Mouse (Mus musculus) lung, embryonic 16.5 days (tissue): ENCODE measurements around the gene Sh2b2. TPM values are rescaled to one million over a fixed set of nuclear protein-coding genes. Genes with fewer than 3 reads are reported as not detected.

ENCODE experiments used
- ATAC-seq: fragments of 200-750 bp; cut with Nextera tagmentation; 2 replicates; pipeline ENCODE4 v1.8.0; 2017; ENCODE audit warnings: low read depth, mild to moderate bottlenecking, moderate library complexity
- H3K27ac ChIP-seq: fragments of 300-500 bp; sonication (generic); 2 replicates; pipeline ENCODE4 v1.5.1; 2014; ENCODE audit warnings: mild to moderate bottlenecking, control low read depth, low read length
- H3K27me3 ChIP-seq: fragments of 300-500 bp; sonication (generic); 2 replicates; pipeline ENCODE4 v1.6.1; 2014; ENCODE audit warnings: low read depth, low read length, mixed read lengths; ENCODE audit not compliant: control insufficient read depth, insufficient read depth
- H3K36me3 ChIP-seq: fragments of 300-500 bp; sonication (generic); 2 replicates; pipeline ENCODE4 v1.6.1; 2014; ENCODE audit warnings: low read length; ENCODE audit not compliant: control insufficient read depth, insufficient read depth
- H3K4me1 ChIP-seq: fragments of 300-500 bp; sonication (generic); replicated peaks from 2 replicates; pipeline ENCODE4 v1.6.1; 2014; ENCODE audit warnings: low read length, mixed read lengths; ENCODE audit not compliant: control insufficient read depth, insufficient read depth
- H3K4me2 ChIP-seq: fragments of 300-500 bp; sonication (generic); 2 replicates; pipeline ENCODE4 v1.6.1; 2014; ENCODE audit warnings: low read depth, low read length, control low read depth
- H3K4me3 ChIP-seq: fragments of 300-500 bp; sonication (generic); 2 replicates; pipeline ENCODE4 v1.5.1; 2014; ENCODE audit warnings: mild to moderate bottlenecking, low read length, control low read depth
- H3K9ac ChIP-seq: fragments of 300-500 bp; sonication (generic); 2 replicates; pipeline ENCODE4 v1.6.1; 2014; ENCODE audit warnings: low read length, control low read depth
- H3K9me3 ChIP-seq: fragments of 300-500 bp; sonication (generic); 2 replicates; pipeline ENCODE4 v1.6.1; 2016; ENCODE audit warnings: low read length; ENCODE audit not compliant: control insufficient read depth
- WGBS: fragments of 180-500 bp; shearing (Covaris S2); extraction: QIAGEN DNeasy Blood & Tissue Kit; methylation state at CpG from one replicate; pipeline ENCODE4 v1.1.7; 2014; 5-methylcytosine and 5-hydroxymethylcytosine counted together
- polyA plus RNA-seq: library from polyadenylated mRNA; unstranded; fragments of >200 nt; fragmentation: Nextera tagmentation; extraction: Ambion mirVana; gene quantifications from 2 replicates; pipeline ENCODE4 v1.2.1, GENCODE M21; 2015

Sh2b2 gene
- polyA plus RNA-seq, 1 experiment from 2014 or later = 3.8 TPM

GRCm38 (mm10) chr5:136179594-136179993 lies 66.8 kb downstream of the Sh2b2 start:
- ATAC-seq = no peak
- Histone ChIP-seq H3K27ac (no peak overlapping the region), H3K36me3 (peaks cover 23% of the 10 kb centered on the region)

GRCm38 (mm10) chr5:136173606-136174463 lies 72.5 kb downstream of the Sh2b2 start:
- WGBS = 13% methylated on average over 9 of the region's 9 CpGs
- H3K9me3 ChIP-seq = no peaks in the 10 kb centered on the region
- no peak overlapping the region for H3K4me3 ChIP-seq
- H3K4me1 ChIP-seq = peaks cover 23% of the 10 kb centered on the region
- peaks cover 6% of the 10 kb centered on the region for H3K36me3 ChIP-seq
- peak; percentile 71 for ATAC-seq
- no peak overlapping the region for H3K9ac ChIP-seq
- H3K4me2 ChIP-seq = 0 out of 2 replicates have a peak overlapping the region, but pooled peaks have one; percentile 5
- H3K27me3 ChIP-seq = no peaks in the 10 kb centered on the region
- H3K27ac ChIP-seq = peak overlapping the region; percentile 92

More at GRCm38 (mm10) chr5:136179594-136179993, 66.8 kb downstream of the Sh2b2 start:
- 67% methylated on average over 5 of the region's 5 CpGs for WGBS
- H3K4me2 ChIP-seq = no peak overlapping the region
- no peak overlapping the region for H3K4me3 ChIP-seq
- no peaks in the 10 kb centered on the region for H3K4me1 ChIP-seq
- no peaks in the 10 kb centered on the region for H3K9me3 ChIP-seq
- no peaks in the 10 kb centered on the region for H3K27me3 ChIP-seq
- H3K9ac ChIP-seq = no peak overlapping the region

- H3K27ac ChIP-seq = peak overlapping the region; percentile 92
- H3K4me2 ChIP-seq = no peak overlapping the region
- no peaks in the 10 kb centered on the region for H3K27me3 ChIP-seq
- WGBS = 69% methylated on average over 9 of the region's 9 CpGs
- no peak overlapping the region for H3K9ac ChIP-seq
- H3K4me3 ChIP-seq = no peak overlapping the region
- peaks cover 4% of the 10 kb centered on the region; the same call in 1 of the 2 replicates for H3K9me3 ChIP-seq
- peaks cover 23% of the 10 kb centered on the region for H3K4me1 ChIP-seq
- no peaks in the 10 kb centered on the region; the same call in 1 of the 2 replicates for H3K36me3 ChIP-seq
- ATAC-seq = no peak
Measured at GRCm38 (mm10) chr5:136172939-136173338, 73.4 kb downstream of the Sh2b2 start.

- Histone ChIP-seq H3K4me1 (peaks cover 23% of the 10 kb centered on the region), H3K27ac (peak overlapping the region; percentile 77), H3K9me3 (peaks cover 5% of the 10 kb centered on the region; the same call in 1 of the 2 replicates), H3K9ac (peak overlapping the region; percentile 76), H3K4me2 (peak overlapping the region; percentile 96), H3K36me3 (no peaks in the 10 kb centered on the region), H3K27me3 (no peaks in the 10 kb centered on the region), H3K4me3 (peak overlapping the region; percentile 66)
- ATAC-seq = no peak
- WGBS = 20% methylated on average over 17 of the region's 17 CpGs
Measured at GRCm38 (mm10) chr5:136171363-136172341, 74.7 kb downstream of the Sh2b2 start.

- 2% methylated on average over 37 of the region's 49 CpGs for WGBS
- ATAC-seq = peak; percentile 80
Measured at GRCm38 (mm10) chr5:136170512-136171362, 75.6 kb downstream of the Sh2b2 start, which contains the start of gene Orai2. Gene Orai2, minus strand, starts transcription at chr5:136170713.

GRCm38 (mm10) chr5:136169626-136170511 lies 76.5 kb downstream of the Sh2b2 start:
- peak; percentile 5 for ATAC-seq
- Histone ChIP-seq H3K4me2 (peak overlapping the region; percentile 96), H3K9ac (peak overlapping the region; percentile 76), H3K4me3 (peak overlapping the region; percentile 66), H3K27me3 (no peaks in the 10 kb centered on the region), H3K9me3 (peaks cover 5% of the 10 kb centered on the region; the same call in 1 of the 2 replicates), H3K27ac (no peak overlapping the region; the same call in 1 of the 2 replicates), H3K4me1 (peaks cover 23% of the 10 kb centered on the region), H3K36me3 (no peaks in the 10 kb centered on the region)
- 10% methylated on average over 15 of the region's 15 CpGs for WGBS

More at GRCm38 (mm10) chr5:136170512-136171362, 75.6 kb downstream of the Sh2b2 start, which contains the start of gene Orai2:
- Histone ChIP-seq H3K36me3 (no peaks in the 10 kb centered on the region), H3K9me3 (peaks cover 5% of the 10 kb centered on the region; the same call in 1 of the 2 replicates), H3K27ac (peak within 1 kb of the TSS; percentile 77), H3K4me2 (peak within 1 kb of the TSS; percentile 96), H3K4me1 (peaks cover 23% of the 10 kb centered on the region), H3K27me3 (no peaks in the 10 kb centered on the region), H3K4me3 (peak within 1 kb of the TSS; percentile 66), H3K9ac (peak within 1 kb of the TSS; percentile 76)
